Mouse (Mus musculus): ENCODE data around the gene Vat1.

DNA sequence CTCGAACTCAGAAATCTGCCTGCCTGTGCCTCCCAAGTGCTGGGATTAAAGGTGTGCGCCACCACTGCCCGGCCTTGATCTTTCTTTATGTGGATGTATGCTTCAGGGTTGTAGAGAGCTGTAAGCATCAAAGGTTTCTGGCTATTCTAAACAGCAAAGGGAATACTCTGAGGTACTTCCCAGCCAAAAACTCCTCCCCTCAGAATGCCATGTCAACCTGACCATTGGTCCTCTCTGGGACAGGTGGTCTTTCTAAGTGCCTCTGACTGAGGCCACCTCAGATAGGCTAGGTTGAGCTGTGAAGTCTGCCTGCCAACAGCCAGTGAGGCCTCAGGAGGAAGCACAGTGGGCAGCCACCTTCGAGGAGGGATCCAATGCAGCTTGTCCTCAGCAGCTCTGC is 17.1 kb downstream of the Vat1 start:
- TF ChIP-seq POLR2A (IDR thresholded peaks at IDR 0.05; ENCODE audit: low read depth, low read length) (no peak), CTCF (IDR thresholded peaks at IDR 0.05; ENCODE audit: extremely low read depth, insufficient read depth, insufficient read length, insufficient replicate concordance) (no peak)
